Mouse (Mus musculus) kidney, adult 2 months (tissue): Measurements from ENCODE around the gene Prmt1.

ENCODE experiments used
- CTCF ChIP-seq: fragments of 200-500 bp; conservative IDR thresholded peaks from 2 replicates; pipeline ENCODE4 v1.5.1; 2011; ENCODE audit warnings: low read depth, mild to moderate bottlenecking, control low read depth, low read length, moderate library complexity, mixed read lengths; ENCODE audit not compliant: insufficient read depth, insufficient read length
- POLR2A ChIP-seq: fragments of 200-500 bp; IDR thresholded peaks from one replicate; pipeline ENCODE4 v1.6.1; 2011; ENCODE audit warnings: low read depth, low read length, control low read depth

GRCm38 (mm10) chr7:45024281-45025248 is 38.2 kb upstream of the Prmt1 start:
- no peak for TF ChIP-seq CTCF
- no peak for TF ChIP-seq POLR2A
